Mouse (Mus musculus): Measurements from ENCODE around the gene Optc.
A peak's percentile ranks its signal among the peaks of the same experiment; 100 is the strongest.

Gene Optc

GRCm38 (mm10) chr1:133881813-133882212 lies 26.0 kb downstream of the Optc start:
- DNase-seq: no peak

- no peak for DNase-seq
Observed at GRCm38 (mm10) chr1:133878825-133879423, 28.9 kb downstream of the Optc start.

DNA sequence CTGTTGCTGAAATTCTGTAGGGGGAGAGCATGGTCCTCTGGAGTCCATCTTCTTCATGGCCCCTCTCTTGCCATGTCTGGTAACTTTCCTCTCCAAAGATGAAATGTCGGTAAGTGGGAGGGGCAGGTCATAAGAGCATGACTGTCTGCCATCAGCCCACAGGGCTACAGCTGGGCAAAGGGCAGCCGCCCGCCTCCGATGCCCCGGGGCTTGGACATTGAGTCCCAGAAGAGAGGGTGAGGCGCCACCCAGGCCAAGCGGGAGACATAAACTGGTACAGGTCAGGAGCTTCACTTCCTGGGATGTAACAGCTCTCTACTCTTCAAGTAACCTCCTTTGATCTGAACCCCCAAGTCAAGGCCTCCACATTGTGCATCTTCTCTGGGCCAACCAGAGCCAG lies 30.9 kb downstream of the Optc start:
- no peak for DNase-seq

- no peak for DNase-seq
Observed at GRCm38 (mm10) chr1:133873086-133873813, 34.5 kb downstream of the Optc start.

GRCm38 (mm10) chr1:133871241-133871640 lies 36.6 kb downstream of the Optc start:
- DNase-seq: no peak

- no peak for DNase-seq
Observed at GRCm38 (mm10) chr1:133869221-133869620, 38.6 kb downstream of the Optc start.

GRCm38 (mm10) chr1:133863257-133863997 lies 44.4 kb downstream of the Optc start:
- no peak for DNase-seq

GRCm38 (mm10) chr1:133861028-133861427 lies 46.8 kb downstream of the Optc start:
- no peak for DNase-seq

GRCm38 (mm10) chr1:133859821-133860711 lies 47.7 kb downstream of the Optc start:
- DNase-seq: no peak

- DNase-seq: no peak
Observed at GRCm38 (mm10) chr1:133859257-133859656, 48.5 kb downstream of the Optc start.

DNA sequence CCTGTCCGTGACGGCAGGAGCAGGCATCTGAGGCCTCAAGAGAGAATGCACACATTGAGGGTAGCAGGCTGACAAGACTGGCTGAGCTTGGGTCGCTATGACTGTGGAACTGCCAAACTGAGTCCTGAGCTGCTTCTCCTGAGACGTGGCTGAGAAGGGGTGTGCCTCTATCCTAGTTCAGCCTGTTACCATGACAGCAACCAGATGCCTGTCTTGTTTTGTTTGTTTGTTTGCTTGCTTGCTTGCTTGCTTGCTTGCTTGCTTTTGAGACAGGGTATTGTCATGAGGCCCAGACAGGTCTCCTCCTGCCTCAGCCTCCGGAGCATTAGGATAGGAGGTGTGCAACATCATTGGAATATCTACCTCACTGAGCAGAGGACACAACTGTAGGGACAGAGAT lies 50.0 kb downstream of the Optc start:
- no peak for DNase-seq

- no peak for DNase-seq
Observed at GRCm38 (mm10) chr1:133857171-133857570, 50.6 kb downstream of the Optc start.

GRCm38 (mm10) chr1:133856655-133857054 lies 51.1 kb downstream of the Optc start:
- DNase-seq: no peak

DNA sequence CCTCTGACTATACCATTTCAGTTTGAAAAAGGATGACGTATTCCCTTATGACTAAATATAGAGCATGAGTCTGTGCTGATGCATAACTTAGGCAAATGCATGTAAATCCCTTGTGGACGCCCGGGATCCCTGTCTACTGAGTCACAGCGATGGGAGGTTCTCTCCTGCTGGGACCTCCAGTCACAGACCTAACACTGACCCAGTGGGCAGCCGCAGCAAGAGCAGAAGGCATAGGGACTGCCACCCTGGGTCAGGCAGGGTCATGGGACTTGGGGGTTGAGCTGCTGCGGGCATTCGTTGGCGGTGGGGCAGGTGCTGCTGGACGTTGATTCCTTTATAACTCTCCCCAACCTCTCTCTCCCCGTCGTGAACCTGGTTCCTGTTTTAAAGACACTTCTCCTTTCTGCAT lies 51.7 kb downstream of the Optc start:
- no peak for DNase-seq

DNA sequence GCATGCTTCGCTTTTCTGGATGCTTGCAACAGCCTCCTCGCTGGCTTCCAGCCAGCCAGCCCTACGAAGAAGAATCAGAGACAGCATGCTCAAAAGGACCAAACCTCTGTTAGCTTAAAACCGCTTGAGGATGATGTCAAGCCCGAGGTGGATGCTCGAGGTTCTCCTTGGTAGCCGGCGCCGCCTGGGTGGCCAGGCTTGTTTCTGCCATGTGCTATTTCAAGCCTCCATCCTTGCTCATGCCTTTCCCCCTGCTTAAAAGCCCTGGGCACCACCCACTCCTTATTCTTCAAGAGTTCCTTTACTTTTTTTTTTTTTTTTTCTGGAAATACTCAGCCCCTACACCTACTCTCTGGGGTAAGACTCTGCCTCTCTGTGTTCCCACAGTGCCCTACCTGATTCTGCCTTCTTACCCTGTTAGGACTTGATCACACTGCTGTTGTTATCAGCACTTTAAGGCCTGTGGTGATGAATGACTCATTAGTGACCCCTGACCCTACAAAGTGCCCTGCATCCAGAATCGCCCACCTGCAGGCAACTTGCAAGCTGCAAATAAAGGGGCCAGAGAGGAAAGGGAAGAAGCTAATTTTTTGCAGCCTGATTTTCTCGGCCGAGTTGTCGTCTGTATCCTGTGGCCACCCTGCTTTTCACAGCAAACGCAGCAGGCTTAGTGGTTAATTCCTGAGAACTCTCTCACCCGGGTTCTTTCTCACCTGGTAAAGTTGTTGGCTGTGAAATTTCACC lies 52.4 kb downstream of the Optc start:
- peak; percentile 53 for DNase-seq

DNA sequence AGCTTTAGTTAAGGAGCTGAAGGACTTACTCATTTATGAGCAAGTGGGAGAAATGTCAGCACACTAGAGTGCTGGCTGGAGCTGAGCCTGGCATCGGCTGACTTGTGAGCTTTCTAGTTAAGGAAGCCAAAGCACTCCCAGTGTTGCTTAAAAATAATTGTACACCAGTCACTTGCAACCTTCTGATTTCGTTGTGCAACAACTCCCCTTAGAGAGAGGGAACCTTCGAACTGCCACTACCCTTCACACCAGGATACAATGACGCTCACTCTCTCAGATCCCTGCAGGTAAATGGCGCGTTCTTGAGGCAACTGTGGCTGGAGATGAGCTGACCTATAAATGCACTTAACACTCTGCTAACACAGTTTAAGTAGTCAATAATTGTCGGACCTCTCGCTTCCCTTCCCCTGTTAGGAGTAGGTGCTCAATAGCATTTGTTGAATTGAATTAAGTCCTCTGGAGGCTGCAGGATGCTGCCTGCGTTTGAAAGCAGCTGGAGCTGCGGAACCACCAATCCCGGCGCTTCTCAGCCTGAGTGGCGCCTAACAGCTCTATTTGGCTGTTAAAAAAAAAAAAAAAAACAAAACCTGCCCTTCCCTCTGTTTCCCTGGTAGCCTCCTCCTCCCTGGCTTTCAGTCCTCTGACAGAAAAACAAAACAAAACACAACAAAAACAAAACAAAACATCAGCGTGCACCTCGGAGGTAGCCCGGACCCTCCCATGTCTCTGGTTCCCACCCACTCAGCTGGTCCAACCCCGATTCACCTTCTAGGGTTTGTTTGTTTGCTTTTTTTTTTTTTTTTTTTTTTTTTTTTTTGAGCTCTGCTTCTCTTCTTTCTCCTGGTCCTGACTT lies 53.2 kb downstream of the Optc start:
- DNase-seq: peak; percentile 45
